Mouse (Mus musculus) urinary bladder, postnatal 4 days (tissue): Measurements from ENCODE around the gene Hnrnpk.
A peak's percentile ranks its signal among the peaks of the same experiment; 100 is the strongest.
"Not testable (repeated sequence)": the region's sequence is repeated elsewhere in the genome, so short reads cannot be mapped to it uniquely, and the experiment has no call there.

Experiments
- DNase-seq, 2 experiments: peaks; one replicate each; pipeline ENCODE4 v3.0.0; 2021 to 2022; ENCODE audit warnings: low spot score in 2 of 2

Hnrnpk gene

DNA sequence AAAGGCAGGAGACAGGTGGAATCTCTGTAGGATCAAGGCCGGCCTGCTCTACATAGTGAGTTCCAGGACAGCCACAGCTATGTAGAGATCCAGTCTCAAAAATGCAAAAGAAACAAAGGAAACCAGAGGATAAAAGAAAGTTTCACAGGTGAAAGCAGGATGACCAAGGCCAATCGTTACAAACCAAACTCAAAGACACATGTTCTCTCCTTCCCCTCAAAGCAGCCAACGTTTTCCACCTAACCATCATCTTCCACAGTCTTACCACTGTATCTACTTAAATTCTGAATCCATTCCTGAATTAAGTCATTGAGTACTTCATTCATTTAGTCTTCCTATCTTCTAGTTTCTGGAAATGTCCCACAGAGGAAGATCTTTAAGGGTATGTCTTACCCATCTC lies 14.8 kb downstream of the Hnrnpk start:
- no peak for DNase-seq

GRCm38 (mm10) chr13:58387948-58388347 lies 15.2 kb downstream of the Hnrnpk start:
- peak; percentile 42 to 70 for DNase-seq

DNA sequence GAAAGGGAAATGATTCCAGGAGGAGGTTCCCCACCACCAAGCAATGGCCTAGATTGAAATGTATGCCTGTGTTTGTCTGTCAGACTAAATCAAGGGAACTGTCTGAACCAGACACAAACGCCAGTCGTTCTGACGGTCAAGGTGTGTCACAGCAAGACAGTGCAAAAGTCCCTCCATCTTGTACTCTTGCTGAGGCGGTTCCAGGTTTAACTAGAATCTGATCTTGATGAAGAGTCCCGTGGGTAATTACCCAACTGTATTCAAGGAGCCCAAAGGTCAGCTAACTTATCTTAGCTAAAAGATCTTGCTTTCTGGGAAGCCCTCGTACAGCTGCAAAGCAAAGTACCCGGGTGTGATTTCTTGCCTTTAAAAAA lies 17.6 kb downstream of the Hnrnpk start:
- no peak for DNase-seq

DNA sequence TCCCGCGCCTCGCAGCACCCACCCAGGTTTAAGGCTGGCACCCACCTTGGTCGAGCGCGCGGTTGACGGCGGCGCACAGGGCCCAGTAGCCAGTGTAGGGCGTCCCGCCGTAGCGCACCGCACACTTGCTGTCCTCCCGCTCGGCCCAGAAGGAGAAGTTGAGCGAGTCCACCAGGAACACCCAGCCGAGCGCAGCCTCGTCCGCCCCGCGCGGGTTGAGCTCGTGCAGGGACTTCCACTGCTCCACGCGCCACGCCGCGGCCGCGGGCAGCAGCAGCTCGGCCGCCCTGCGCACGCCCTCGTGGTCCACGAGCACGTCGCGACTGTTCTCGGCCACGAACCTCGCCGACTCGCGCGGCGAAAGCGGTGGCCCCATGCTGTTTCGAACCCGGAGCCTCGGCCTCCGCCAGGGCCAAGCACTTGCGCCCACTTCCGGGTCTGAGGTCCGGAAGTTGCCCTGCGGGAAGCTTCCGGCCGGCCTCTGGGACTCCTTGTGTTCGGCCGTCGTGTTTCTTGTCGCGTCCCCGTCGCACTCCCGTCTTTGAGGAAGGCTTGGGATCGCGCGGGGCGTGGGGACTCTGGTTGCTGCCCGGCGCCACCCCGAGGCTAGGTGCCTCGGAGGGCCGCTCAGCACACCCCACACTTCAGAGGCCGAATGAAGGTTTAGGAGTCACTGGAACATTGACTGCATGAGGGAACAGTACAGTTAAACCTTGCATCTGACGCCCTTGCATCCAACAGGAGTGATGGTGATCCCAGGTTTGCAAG lies 18.2 kb downstream of the Hnrnpk start, which contains the start of gene 2210016F16Rik:
Gene 2210016F16Rik, minus strand, starts transcription at position 447 of the 768 bp plus-strand sequence.
- peak; percentile 52 to 64 for DNase-seq

DNA sequence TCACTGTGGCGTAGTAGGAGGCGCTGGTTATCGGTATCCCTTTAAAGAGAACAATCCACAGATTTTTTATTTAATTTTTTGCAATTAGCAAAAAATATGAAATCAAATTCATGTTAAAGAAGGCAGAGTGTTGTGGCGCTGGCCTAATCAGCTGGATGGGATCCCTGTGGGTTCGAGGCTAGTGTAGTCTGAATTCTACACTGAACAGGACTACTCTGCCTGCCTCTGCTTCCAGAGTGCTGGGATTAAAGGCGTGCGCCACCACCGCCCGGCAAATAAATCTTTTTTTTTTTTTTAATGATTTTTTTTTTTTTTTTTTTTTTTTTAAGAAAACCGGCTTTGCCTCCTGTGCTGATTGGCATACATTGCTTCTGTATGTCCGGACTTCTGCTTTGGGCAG lies 18.8 kb downstream of the Hnrnpk start:
- no peak for DNase-seq

- DNase-seq: no peak
These were observed 30.0 kb downstream of the Hnrnpk start for GRCm38 (mm10) chr13:58373153-58373470.

DNA sequence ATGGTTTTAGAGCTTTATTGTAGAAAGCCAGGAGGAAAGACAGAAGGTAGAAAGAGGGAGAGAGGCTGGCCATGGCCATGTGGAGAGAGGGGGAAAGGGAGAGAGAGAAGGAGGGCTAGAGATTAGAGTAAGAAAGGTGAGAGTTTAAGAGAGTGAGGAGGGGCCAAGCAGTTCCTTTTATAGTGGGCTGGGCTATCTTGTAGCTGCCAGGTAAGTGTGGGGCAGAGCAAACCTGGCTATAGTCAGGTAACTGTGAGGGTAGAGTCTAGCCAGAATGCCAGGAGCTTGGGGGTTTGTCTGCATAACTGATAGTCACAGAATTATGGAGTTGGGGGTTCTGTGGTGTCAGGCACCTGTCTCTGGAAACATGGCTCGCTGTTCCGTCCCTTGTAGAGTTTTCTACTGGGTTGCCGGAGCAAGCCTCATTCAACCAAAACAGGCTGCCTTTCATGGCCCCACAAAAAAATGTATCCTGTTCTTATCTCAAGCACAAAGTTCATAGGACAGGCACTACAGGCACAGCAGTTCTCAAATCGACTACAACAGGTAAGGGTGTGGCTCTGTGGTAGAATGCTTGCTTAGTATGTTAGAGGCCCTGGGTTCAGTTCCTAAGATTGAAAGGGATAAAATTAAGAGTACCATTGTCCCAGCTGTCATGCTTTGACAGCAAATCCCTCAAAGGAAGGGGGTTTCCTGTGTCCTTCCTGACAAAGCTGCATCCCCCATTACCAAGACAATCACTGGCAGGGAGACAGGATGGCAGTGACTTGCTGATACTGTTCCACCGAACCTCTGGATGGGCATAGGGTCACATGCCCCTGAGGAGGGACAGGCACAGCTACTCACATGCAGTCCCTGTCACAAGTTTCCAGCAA lies 30.6 kb downstream of the Hnrnpk start:
- DNase-seq: no peak

GRCm38 (mm10) chr13:58368835-58369234 lies 34.3 kb downstream of the Hnrnpk start:
- DNase-seq: no peak

DNA sequence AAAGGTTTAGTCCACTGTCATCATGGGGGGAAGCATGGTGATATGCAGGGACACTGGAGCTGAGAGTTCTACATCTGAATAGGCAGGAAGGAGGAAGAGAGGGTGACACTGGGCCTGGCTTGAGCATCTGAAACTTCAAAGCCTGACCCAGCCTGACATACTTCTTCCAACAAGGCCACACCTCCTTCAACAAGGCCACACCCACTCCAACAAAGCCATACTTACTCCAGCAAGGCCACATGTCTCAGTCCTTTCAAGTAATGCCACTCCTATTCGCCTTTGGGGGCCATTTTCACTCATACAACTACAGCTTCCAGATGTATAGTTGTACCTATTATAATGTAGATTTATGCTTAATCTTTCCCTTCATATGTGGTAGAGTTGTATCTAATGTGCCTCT lies 35.5 kb downstream of the Hnrnpk start:
- no peak for DNase-seq

DNA sequence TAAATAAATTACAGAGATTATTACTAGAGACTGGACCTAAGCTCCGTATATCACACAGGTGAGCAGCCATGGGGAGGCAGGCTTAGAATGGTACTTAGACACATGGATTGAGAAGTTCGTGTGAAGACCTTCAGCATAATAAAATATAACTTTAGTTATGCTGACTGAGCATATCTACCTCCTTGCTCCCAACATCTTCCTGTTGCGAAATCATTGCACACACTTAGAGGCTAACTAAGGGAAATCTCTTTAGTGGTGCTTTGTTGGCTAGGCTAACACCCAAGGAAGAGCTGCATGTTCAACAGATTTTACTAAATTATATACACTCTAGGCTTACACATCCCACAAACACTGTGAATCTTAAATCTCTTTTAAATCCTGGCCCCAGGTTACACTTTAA lies 36.8 kb downstream of the Hnrnpk start:
- DNase-seq: no peak

GRCm38 (mm10) chr13:58365179-58365578 lies 38.0 kb downstream of the Hnrnpk start:
- DNase-seq: not testable (repeated sequence)

DNA sequence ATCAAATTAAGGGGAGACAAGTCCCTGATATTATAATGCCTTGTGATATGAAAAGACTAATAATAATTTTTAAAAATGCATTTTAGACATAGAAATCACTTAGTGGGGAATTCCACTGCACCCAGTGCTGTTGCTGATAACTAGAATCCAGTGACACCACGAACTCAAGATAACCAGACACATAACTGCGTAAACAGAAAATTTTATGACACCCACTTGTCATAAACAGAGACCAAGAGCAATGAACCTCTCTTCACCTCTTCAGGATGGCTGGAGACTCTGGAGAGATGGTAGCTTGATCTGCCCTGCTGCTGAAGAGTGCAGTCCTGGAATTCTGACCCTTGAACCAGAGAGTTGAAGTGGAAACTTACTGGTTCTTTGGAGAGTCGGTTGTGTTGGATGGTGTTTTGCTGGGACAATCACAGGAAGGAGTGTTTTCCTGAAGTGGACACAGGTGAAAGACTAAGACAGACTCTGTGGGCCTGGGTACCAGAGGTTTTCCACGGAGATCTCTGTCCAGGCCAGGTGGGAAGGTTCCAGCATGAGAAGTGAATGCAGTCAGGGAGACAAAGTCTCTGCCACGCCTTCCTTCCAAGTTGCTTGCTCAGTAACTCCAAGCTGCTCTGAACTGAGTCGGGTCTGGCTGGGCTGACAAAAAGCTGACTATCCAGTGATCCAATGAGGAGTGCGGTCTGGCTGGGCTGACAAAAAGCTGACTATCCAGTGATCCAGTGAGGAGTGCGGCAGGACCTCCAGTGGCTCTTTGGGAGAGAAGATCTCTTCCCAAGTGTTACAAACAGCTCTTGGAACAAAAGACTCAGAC lies 38.6 kb downstream of the Hnrnpk start:
- DNase-seq: no peak

GRCm38 (mm10) chr13:58359304-58359653 lies 43.9 kb downstream of the Hnrnpk start:
- DNase-seq: no peak

DNA sequence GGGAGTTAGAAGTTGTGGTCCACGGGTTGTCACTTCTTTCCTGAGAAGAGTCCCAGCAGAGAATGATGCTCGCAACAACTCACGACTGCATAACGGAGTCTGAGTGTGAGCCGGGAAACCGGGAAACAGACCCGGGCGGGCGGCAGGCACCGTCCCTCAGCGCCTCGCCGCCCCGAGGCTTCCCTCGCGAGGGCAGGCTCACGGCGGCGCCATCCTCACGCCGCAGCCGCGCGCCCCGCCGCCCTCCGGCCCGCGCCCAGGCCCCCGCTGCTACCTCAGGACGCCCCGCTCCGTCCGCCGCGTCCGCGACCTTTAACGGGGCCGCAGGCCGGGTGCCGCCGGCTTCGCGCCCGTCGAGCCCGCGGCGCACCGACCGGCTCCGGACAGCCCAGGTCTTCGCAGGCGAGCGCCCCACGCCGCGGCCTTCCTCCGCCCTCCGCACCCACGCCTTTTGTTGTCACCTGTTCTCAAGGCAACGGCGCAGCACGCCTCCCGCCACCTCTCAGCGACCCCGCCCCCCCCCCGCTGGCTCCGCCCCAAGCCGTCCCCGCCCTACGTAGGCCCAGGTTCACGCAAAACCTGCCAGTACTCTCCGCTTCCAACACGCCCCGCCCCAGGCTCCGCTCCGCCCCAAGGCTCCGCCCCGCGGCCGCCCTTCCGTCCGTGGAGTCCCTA lies 44.4 kb downstream of the Hnrnpk start, which contains the start of gene Kif27:
Gene Kif27, minus strand, starts transcription at position 494 of the 675 bp plus-strand sequence.
- peak; percentile 73 to 85 for DNase-seq

GRCm38 (mm10) chr13:58352996-58353395 lies 50.1 kb downstream of the Hnrnpk start:
- DNase-seq: no peak

- DNase-seq: no peak
These were observed 52.5 kb downstream of the Hnrnpk start for GRCm38 (mm10) chr13:58350606-58351005.

DNA sequence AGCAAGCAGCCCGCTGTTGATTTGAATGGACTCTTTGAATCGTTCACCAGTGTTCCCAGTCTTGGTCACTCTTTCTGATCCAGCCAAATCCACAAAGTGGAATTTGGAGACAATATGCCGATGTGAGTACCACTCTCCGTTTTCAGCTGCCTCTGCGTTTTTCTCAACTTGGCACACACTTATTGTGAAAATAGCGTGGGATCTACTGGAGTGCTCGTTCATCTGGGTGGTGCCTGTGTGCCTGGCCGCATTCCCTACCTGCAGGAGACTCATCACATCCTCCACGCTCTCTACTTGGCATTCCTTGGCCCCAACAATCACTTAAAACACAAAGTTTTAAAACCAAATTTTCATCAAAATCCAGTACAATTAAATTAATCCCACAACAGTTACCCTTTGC lies 58.6 kb downstream of the Hnrnpk start:
- DNase-seq: no peak
